Mouse (Mus musculus) embryo, embryonic 10.5 days (tissue): ENCODE results near the gene Abhd17a.
A peak's percentile ranks its signal among the peaks of the same experiment; 100 is the strongest.

Source experiments
- DNase-seq: peaks from one replicate; pipeline ENCODE4 v3.0.0-alpha.2; 2015; ENCODE audit warnings: low spot score

Abhd17a gene

GRCm38 (mm10) chr10:80546945-80547344 is 43.2 kb downstream of the Abhd17a start:
- DNase-seq: no peak

- no peak for DNase-seq
Measured at GRCm38 (mm10) chr10:80545590-80545989, 44.6 kb downstream of the Abhd17a start.

- no peak for DNase-seq
Measured at GRCm38 (mm10) chr10:80543873-80544272, 46.3 kb downstream of the Abhd17a start.

GRCm38 (mm10) chr10:80539493-80539892 is 50.6 kb downstream of the Abhd17a start:
- DNase-seq: no peak

- peak; percentile 86 for DNase-seq
Measured at GRCm38 (mm10) chr10:80538710-80539394, 51.3 kb downstream of the Abhd17a start, which contains the start of gene Atp8b3. Gene Atp8b3 (minus strand): TSS chr10:80539124.

GRCm38 (mm10) chr10:80538180-80538579 is 52.0 kb downstream of the Abhd17a start:
- no peak for DNase-seq

- DNase-seq: peak; percentile 22
Measured at GRCm38 (mm10) chr10:80535711-80536110, 54.4 kb downstream of the Abhd17a start.

- no peak for DNase-seq
Measured at GRCm38 (mm10) chr10:80535071-80535470, 55.1 kb downstream of the Abhd17a start.

- peak; percentile 47 for DNase-seq
Measured at GRCm38 (mm10) chr10:80533704-80534103, 56.4 kb downstream of the Abhd17a start.
